Mouse (Mus musculus) left cerebral cortex, adult 9 months (tissue): ENCODE results near the gene Rtn3.

Experiments
- DNase-seq, 2 experiments: peaks; one replicate each; pipeline ENCODE4 v3.0.0; 2022; ENCODE audit warnings: low spot score in 2 of 2

Rtn3 gene

DNA sequence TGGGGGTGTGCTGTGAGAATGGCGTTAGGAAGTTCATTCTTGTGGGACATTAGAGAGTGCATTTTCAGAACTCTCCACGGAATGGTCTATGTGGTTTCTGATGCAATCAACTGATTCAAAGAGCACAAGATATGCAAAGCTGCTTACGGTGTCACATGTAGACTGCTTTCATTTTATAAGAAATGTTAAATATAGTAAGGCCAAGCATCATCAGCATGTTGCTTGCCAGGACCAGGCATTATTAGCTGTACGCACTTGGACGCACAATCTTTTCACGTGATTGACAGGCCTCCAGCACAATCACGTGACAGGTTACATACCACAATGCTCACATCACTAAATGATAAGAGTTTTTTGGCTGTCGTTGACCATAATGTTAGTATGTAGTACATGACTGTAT is 4.6 kb upstream of the Rtn3 start:
- no peak for DNase-seq

DNA sequence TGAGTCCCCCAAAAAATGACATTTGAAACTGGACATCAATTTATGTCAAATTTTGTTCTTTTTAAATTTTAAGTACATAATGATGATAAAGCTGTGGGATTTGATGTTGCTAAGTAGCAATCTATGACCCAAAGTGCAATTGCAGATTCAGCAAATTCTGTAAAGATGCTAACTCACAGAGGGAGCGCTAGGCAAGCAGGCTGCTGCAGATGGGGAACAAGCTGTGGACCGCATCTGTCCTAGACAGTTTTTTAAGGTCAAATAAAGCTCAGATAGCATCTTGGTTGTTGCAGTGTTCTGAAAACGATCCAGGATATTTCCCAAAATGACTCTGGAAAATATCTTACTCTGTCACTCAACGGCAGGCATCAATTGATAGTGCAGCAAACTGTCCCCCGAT is 995 bp upstream of the Rtn3 start:
- peak in 1 of 2 experiments; percentile 35 for DNase-seq

DNA sequence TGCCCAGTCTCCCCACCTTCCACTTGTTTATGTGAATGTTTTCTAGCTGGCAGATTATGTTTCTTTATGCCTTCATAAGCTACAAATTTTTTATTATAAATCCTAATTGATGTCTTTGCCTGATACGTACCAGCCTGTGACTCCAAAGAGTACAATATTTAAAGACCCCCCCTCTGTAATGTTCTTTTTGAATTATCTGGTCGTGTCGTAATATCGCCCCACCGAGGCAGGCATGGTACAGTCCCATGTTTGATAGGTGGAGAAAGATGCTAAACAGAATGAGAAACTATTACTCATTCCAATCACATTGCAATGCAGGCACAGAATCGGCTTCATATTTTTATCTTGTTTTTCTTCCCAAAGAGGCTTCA is 416 bp upstream of the Rtn3 start:
- DNase-seq, result peak in 1 of 2 experiments; percentile 79

DNA sequence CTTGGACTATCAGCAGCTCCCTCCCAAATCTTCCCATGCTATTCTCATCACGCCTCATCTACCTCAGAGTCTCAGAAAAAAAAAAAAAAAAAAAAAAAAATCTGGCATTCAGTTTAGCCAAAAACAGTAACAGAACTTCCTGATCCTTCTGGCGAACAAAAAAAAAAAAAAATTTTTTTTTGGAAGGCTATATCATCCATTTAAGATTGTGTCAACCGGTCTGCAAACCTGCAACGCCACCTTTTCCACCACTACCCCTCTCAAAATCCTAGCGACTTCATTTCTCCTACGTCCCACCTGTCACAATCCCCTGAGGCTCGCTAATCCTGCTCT is 849 bp downstream of the Rtn3 start:
- no peak for DNase-seq

DNA sequence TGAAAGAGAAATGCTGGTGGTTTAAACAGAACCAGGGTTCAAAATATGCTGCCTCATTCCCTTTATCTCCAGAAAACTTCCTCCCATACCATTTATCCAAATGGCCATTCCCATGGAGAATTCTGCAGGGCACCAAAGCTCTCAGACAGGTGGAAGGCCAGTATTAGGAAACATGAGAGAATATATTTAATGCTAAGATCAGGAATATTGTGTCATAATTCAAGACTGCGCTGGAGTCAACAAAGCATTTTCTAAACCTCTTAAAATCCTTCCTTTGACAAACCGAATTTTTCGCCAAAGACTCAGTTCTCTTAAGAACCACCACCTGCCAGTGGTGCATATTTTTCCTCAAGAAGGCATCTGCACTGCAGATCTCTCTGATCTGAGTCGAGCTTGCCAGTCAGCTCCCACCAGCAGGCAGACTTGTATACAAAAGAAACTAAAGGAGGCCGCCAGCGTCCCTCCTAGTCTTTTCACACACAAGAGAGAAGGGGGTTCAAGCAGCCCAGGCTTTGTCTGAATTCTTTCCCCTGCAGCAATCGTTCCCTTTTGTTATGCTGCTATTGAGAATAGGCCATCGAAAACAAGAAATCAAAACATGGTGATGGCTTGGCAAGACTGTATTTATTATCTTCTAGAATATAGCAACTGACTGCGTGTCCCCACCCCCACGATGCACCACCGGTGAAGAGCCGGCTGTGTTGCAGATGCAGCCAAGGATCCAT is 1.4 kb downstream of the Rtn3 start:
- peak in 1 of 2 experiments; percentile 32 for DNase-seq

DNA sequence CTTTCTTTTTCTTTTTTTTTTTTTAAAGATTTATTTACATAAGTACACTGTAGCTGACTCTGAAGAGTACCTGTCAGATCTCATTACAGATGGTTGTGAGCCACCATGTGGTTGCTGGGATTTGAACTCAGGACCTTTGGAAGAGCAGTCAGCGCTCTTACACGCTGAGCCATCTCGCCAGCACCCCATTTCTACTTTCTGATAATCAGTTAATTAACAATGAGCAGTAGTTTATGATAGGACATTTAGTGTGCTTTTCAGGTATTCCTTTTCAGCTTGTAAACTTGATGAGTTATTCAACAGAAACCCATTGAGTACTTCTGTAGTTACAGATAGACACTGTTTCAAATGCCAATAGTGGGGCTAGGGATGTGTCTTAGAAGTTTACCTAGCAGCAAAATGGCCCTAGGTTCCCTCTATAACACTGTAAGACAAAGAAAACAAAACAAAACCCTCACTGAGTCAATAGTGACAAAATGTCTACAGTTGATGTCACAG is 3.3 kb downstream of the Rtn3 start:
- no peak for DNase-seq

DNA sequence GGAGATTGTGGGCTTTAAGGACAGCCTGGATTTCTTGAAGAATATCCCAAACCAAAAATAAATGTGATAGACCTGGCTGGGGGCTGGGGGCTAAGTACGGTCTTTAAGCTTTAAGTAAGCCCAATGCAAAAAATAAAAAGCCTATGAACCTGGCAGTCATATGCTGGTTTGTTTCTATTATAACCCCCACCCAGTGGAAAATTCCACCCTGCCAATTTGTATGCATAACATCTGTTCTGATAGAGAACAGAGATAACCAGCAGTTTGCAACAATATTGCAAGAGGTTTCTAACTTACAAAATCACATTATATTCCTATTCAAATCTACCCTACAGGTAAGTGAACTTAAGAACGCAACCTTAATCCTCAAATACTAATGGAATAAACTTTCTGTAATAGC is 12.4 kb downstream of the Rtn3 start:
- DNase-seq, result no peak

DNA sequence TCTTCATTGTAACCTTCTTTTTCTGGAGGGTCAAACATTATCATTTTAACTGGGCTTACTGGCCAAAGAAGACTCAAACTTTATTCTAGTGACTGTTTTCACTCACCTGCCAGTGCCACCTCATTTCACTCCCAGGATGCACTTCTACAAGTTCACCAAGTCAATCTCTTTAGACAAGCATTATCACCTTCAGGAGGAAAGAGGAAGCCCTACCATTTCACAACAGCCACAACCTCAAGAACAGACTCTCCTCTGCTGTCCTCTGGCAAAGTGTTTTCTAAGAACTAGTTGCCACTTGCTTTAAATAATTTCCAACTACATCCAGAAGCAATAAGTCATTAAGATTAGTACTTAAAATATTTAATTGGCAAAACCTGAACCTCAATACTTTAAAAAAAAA is 15.2 kb downstream of the Rtn3 start:
- DNase-seq, result no peak

DNA sequence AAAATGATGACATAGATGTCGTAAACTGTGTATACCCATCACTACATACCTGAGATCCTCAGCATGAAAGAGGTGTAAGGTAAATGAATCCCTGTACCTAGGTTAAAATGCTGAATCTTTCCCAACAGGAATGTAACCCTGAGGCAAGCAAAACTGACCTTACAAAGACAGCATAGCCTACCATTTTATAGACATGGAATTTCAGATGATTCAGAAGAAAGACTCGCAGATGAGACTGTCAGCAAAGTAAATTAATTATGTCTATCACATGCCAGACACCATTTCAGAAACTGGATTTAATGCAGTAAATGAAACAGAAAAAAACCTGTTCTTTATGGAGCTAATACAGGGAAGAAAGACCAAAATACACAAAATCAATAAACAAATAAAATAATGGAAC is 23.7 kb downstream of the Rtn3 start:
- DNase-seq, result no peak

DNA sequence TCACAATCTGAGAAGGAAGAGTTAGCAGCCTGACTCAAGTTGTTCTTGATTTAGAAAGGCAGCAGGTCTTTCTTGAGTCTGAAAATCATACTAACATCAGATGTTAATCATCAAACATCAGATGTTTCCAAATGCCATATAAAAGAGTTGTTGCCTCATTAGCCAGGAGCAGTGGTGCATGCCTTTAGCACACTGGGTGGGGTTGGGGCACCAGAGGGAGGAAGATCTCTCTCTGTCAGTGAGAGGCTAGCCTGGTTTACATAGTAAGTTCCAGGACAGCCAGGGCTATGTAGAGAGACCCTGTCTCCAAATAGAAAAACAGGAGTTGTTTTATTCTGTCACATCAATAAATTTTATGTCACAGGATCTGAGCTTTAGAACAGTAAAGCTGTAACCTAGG is 24.2 kb downstream of the Rtn3 start:
- DNase-seq, result no peak

DNA sequence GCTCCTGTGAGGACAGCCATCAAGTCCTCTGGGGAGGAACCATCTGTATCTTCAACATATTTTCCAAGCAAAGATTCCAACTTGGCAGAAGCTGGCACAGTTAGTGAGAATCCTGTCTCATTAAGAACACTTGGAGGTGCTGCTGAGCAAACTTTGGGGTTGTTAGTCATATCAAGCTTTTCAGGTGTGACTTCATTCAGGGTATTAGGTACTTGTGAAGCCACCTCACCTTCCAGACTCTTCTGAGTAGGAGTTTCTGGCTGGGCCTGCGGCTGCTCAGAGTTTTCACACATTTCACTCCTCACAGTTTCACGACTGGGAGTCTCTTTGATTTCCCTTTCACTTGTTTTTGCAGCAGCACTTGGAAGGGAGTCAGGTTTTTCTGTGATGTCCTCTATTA is 26.3 kb downstream of the Rtn3 start:
- DNase-seq, result no peak

DNA sequence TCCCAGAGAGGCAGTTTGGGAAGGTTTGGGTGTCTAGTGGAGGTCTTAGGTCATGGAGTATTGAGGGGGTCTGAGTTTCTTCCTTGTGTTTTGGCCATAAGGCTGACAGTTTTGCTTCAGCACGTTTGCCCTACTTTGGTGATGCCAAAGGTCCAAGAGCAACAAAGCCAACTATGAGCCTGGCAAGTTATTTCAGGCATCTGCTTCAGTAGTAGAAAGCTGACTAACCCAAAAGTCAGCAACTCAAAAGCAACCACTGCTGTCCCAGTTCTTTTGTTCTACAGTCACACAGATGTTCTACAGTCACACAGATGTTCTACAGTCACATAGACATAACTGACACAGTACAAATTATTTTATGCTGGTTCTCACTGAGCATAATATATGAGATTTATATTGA is 37.5 kb downstream of the Rtn3 start:
- no peak for DNase-seq

DNA sequence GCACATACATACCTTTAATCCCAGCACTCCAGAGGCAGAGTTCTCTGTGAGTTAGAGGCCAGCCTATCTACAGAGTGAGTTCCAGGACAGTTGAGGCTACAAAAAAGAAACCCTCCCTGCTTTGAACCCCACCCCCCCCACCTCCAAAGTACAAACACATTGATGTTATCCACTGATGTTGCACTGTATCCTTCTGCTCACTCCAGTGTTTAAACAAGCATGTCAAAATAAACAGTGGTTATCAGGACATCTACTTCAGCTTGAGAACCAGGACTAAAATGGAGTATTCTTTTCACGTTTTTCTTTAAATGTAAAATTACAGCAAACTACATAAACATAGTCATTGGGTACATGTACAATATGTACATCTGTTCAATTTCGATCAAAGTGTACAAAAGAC is 38.0 kb downstream of the Rtn3 start:
- no peak for DNase-seq

DNA sequence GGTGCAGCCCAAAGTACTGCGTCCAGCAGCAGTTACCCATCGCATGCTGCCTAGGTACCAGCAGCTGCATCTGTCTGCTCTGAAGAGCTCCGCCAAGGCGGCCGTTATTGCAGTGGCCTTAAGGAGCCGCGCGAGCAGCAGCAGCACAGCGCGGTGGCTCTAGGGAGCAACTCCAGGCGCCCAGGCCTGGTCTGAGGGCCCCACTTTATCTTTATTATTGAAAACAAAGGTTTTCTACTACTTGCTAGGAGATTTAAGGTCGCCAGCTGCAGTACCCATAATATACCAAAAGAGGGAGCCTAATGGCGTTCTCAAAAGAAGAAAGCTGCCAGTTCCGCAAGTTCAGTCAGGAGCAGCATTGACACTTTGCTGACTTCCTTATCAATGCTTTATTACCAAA is 41.6 kb downstream of the Rtn3 start:
- DNase-seq, result peak in 1 of 2 experiments; percentile 68

DNA sequence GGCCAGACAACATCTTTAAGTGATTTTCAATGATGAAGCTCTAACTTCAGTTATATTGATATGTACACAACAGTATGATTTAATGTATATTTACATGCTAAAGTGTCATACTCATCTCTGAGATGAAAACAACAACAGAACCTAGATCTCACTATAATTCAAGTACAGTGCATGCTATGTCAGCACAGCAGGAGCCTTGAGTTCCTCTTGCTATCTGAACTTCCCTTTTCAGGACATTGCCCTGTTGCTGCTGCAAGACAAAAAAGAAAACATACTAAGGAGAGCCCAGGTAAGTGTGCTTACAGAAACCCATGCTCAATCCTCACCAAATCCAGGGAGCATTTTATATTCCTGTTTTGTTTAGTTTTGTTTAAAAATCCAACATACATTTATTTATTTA is 44.8 kb downstream of the Rtn3 start:
- DNase-seq, result no peak

DNA sequence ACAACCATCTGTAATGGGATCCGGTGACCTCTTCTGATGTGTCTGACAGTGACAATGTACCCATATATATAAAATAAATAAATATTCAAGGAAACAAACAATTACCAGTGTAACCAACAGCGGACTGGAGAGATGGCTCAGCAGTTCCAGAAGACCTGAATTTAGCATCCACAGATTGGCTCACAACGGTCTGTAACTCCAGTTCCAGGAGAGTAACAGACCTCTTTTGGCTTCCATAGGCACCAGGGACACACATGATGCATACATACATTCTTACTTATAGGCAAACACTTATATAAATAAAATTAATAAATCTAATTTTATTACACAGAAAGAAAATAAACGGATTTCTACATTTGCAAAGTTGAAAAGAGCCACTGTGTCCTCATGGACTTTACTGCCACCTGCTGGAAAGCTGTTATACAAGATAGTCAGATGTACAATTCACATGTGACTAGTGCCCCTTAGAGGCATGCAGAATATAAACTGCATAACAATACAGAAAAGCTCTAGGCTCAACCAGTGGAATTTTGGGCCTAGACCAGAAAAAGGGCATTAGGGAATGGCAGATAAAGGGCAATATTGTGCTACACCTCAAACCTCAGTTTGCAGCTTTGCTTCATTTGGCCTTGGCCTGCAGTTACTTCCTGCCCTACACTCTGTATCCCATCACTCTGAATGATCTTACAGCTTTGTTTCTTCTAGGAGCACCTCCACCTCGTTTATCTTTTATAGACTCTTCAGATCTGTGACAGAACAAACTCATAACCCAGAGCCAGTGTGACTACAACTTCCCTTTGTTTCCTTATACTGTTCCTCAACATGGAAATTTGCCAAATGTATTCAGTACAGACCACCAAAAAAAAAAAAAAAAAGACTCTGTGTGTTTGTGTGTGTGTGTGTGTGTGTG is 46.8 kb downstream of the Rtn3 start:
- peak in 1 of 2 experiments; percentile 61 for DNase-seq

DNA sequence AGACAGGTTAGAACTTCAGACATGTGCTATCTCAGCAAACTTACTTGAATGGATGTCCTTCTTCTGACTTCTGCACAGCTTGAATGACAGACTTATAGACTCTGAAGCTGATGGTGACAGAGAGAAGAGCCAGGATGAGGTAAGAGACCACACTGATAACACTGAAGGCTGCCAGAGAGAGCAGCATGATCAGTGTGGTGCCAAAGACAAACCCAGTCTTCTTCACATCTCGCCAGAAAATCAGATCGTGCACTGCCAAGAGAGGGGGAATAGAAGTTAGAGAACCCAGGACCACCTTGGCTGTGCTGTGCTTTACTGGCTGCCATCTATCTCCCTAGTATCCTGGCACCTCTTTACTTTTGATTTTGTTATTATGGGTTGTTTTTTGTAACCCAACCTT is 48.2 kb downstream of the Rtn3 start:
- no peak for DNase-seq

DNA sequence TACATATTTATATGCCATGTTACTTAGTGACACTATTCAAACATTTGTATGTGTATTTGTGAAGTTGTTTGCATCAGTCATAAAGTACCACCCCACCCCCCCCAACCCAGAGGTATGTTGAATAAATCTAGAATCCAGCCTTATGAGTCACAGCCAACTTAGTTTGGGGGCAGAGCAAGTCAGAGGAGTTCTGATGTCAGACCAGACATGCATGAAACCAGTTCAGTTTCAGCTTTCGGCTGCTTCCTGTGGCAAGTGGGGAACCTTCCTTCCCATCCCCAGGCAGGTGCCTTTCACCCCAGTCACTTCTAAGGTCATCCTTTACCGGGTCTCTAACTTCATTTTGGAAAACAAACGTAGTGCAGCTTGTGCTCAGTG is 57.7 kb downstream of the Rtn3 start:
- no peak for DNase-seq

DNA sequence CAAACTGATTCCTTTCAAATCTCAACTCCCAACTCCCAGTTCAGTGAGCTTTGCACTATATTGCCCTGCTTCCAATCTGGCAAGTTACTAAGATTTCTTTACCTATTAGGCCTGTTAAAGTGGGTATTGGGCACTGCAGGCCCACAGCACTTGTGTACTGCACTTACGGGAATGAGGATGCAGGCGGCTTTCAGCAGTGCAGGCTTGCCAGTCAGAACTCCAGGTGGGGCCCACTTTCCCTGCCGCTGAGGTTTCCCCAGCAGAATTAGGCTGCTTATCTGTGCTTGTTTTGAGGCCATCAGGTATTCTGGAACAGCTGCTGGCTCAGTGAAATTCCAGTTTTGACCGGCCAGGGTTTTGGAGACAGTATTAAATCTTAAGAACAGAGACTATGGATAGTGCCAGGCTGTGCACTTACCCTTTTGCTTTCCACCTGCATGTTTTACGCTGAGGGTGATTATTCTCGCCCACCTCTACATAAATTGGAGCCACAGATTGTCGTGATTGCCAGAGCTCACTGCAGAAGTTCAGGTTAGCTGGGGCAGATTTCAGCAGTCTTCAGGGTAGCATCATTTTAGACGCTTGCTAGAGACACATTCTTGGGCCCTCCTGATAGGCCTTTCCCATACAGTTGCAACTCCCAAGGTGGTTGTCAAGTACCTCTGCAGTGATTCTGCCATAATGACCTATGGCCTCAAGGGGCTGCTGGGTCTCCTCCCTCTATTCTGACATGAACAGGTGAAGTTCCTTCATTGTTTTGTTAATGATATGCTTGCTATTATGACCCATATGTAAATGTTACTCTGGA is 58.3 kb downstream of the Rtn3 start:
- DNase-seq, result no peak

DNA sequence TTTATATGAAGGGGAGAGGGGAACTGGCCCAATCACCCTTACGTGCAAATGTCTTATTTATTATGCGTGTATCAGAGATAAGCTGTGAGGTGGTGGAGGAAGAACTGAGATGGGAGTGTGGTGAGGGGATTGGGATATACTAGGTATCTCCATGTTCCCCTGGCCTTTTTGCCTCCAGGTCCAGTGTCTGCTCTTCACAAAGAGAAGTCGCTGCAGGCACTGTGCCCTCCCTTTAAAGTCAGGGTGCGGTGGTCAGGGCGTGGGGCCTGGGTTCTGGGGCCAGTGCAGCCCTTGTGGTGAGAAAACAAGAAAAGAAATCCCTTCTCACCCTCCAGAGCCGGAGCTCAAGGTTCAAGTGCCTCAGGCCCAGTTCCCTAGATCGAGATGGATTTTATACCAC is 59.0 kb downstream of the Rtn3 start:
- no peak for DNase-seq

DNA sequence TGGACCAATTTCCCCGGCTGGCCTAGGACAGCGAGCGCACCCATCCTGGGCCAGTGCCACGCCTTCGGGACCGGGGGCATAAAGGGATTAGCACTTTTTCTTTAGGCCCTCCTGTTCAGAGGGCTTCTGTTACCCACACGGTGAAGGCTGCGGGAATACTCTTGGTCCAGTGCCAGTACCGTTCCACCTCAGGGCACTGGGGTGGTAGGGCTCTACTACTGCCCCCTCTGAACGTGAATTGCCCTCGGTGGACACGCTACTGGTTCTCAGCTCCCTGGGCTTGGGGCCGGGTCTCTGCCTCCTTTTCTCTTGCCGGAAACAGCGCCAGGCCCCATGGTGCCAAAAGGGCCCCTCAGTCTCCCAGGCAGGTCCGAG is 59.4 kb downstream of the Rtn3 start:
- DNase-seq, result no peak

DNA sequence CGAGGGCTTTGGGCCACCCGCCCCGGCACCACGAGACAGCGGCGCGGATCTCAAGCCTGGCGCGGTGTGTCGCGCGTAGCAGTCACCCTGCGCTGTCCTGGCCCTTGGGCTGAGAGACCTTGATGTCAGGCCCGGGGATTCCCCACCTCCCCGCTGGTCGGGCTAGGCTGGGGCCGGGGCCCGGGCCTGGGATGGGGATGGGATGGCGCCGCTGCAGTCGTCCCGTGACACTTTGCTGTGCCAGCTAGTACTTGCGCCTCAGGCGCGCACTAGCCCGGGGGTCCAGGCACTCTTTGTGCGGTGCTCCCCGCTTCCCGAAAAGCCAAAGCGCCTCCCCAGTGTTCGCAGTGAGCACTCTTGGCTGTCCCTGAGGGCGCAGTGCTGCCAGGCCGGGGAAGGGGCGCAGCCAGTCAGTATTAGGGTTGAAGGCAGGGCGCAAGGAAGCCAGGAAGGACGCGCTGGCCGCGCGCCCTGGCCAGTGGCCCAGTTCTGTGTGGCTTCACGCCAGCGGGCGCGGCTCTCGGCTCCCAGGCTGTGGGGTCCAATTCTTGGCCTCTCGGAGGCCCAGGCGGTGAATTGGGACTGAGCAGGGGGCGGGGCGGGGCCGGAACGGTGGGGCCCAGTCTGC is 59.9 kb downstream of the Rtn3 start:
- peak in 1 of 2 experiments; percentile 77 for DNase-seq
